Mouse (Mus musculus): ENCODE results near the gene Fam163a. TPM values are rescaled to one million over a fixed set of nuclear protein-coding genes. Genes with fewer than 3 reads are reported as not detected.

The Fam163a gene
- polyA plus RNA-seq, 1 experiment from 2014 or later: 7.6 TPM

DNA sequence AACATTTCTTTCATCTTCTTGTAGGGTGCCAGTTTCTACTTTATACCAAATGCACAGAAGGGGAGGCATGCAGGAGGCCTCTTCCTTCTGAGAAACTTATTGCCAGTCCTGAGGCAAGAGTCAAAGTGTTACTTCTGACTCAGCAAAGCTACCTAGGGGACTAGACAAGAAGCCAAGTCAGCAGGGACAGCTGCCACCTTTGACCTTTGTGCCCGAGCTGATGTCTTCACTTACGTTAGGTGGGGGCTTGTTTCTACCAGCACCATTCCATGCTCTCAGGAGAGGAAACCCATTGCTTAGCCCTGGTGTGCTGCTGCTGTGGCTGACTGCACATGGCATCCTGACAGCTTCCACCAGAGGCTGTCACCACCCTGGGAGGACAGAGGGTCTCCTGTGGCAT lies 16.5 kb upstream of the Fam163a start:
- Histone ChIP-seq H3K27ac (no peak overlapping the region), H3K9ac (no peak overlapping the region), H3K4me2 (replicated peaks) (no peak overlapping the region), H3K27me3 (replicated peaks) (no peaks in the 10 kb centered on the region), H3K36me3 (no peaks in the 10 kb centered on the region), H3K9me3 (no peaks in the 10 kb centered on the region), H3K4me1 (peaks cover 19% of the 10 kb centered on the region), H3K4me3 (no peak overlapping the region)
- WGBS: 33% methylated on average over 2 of the region's 2 CpGs
- no peak for ATAC-seq (ENCODE audit: low FRiP score, low read depth)

DNA sequence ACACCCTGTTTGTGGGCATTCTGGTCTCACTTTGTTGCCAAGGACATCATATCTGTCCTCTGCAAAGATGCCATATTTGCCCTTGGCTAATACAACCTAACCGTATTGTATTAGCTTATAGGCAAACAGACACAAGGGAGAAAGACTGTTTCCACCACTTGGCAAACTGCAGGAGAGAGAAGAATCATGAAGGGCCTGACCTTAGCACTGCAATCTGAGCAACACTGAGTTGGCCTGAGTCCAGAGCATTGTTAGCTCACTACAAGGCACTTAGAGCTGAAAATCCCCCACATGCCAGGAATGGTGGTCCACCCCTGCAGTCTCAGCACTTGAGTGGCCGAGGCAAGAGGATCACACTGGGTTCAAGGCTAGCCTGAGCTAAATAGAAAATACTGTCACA lies 13.7 kb upstream of the Fam163a start:
- Histone ChIP-seq H3K36me3 (no peaks in the 10 kb centered on the region), H3K4me3 (no peak overlapping the region), H3K9ac (no peak overlapping the region), H3K4me2 (replicated peaks) (no peak overlapping the region), H3K4me1 (peaks cover 16% of the 10 kb centered on the region), H3K27ac (no peak overlapping the region), H3K9me3 (no peaks in the 10 kb centered on the region), H3K27me3 (replicated peaks) (no peaks in the 10 kb centered on the region)
- no peak for ATAC-seq (ENCODE audit: low FRiP score, low read depth)
- WGBS: 89% methylated on average over 2 of the region's 2 CpGs

DNA sequence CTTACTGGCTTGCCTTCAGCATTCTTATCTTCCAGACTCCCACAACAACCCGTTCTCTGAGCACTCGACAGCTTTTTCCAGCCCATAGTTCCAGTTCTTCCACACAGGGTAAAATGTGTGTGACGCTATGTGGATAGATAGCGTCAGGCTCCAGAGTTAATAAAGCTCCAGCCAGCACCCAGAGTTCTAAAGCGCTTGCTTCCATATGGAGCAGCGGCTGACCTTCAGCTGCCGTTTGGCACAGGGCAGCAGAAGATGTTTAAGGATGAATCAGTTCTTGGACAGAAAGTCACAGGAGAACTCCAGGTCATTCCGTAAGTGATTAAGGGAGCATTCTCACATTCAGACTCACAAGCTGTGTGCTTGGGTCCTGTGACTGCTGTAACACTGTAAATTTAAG lies 13.1 kb upstream of the Fam163a start:
- Histone ChIP-seq H3K4me2 (replicated peaks) (no peak overlapping the region), H3K27me3 (replicated peaks) (no peaks in the 10 kb centered on the region), H3K27ac (no peak overlapping the region), H3K4me1 (peaks cover 15% of the 10 kb centered on the region), H3K9ac (no peak overlapping the region), H3K9me3 (no peaks in the 10 kb centered on the region), H3K36me3 (no peaks in the 10 kb centered on the region), H3K4me3 (no peak overlapping the region)
- WGBS: 76% methylated on average over 8 of the region's 8 CpGs
- no peak for ATAC-seq (ENCODE audit: low FRiP score, low read depth)

DNA sequence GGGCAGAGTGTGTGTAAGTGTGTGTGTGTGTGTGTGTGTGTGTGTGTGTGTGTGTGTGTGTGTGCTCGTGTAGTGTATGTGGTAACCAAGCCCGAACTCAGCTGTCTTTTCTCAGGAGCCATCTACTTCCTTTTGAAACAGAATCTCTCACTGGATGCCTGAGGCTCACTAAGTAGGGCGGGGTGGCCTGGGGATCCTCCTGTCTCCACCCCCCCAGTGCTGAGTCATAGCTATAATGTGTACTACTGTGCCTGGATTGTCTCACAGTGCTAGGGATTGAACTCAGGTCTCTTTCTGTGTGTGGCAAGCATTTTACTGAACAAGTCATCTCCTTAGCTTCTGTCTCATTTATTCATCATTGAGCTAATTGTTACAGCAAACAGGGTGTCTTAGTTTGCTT lies 12.6 kb upstream of the Fam163a start:
- H3K4me1 ChIP-seq: peaks cover 9% of the 10 kb centered on the region; the same call in 1 of the 2 replicates
- no peaks in the 10 kb centered on the region for H3K27me3 ChIP-seq (replicated peaks)
- no peak overlapping the region for H3K9ac ChIP-seq
- no peak overlapping the region for H3K4me3 ChIP-seq
- no peak overlapping the region for H3K27ac ChIP-seq
- ATAC-seq (ENCODE audit: low FRiP score, low read depth): no peak
- H3K36me3 ChIP-seq: no peaks in the 10 kb centered on the region
- WGBS: 64% methylated on average over 3 of the region's 3 CpGs
- no peaks in the 10 kb centered on the region for H3K9me3 ChIP-seq
- no peak overlapping the region for H3K4me2 ChIP-seq (replicated peaks)

DNA sequence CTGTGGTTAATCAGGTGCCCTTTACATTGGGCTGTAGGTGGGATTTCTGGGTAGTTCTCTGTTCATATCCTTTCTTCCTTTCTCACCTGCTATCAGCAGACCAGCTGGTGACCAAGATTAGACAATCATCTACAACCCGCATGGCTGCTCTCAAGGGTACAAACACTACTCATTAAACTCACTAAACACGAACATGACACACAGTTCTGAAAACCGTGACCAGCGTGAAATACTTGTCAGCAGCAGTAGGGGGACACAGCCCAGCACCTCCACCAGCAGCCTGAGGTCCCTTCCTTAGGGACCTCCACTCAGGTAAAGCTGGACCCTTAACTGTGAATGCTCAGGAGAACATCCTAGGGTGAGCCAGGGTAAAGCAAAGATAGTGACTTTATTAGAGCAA lies 11.4 kb upstream of the Fam163a start:
- no peak overlapping the region for H3K4me3 ChIP-seq
- H3K4me1 ChIP-seq: 0 out of 2 replicates have a peak, but pooled peaks cover 4% of the 10 kb centered on the region
- no peak for ATAC-seq (ENCODE audit: low FRiP score, low read depth)
- no peak overlapping the region for H3K4me2 ChIP-seq (replicated peaks)
- no peaks in the 10 kb centered on the region for H3K36me3 ChIP-seq
- 78% methylated on average over 4 of the region's 4 CpGs for WGBS
- H3K27ac ChIP-seq: no peak overlapping the region
- H3K9ac ChIP-seq: no peak overlapping the region
- no peaks in the 10 kb centered on the region for H3K9me3 ChIP-seq
- H3K27me3 ChIP-seq (replicated peaks): no peaks in the 10 kb centered on the region

DNA sequence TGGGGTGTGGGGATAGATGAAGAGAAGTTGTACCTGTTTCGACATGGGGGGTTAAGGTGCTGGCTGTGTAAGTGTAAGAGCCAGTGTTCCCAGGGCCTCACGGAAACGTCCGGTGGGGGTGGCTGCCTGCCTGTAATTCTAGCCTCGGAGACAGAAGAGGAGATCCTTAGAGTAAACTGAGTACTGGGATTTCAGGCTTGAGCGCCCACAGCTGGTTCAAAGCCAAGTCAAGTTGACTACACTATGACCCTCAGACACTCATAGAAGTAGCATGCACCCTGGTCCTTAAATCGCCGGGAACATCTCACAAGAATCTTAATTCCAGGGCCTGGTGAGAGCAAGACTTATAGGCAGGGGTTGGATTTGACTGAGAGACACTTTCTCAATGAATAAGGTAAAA lies 9.8 kb upstream of the Fam163a start:
- no peaks in the 10 kb centered on the region for H3K9me3 ChIP-seq
- 0 out of 2 replicates have a peak, but pooled peaks cover 4% of the 10 kb centered on the region for H3K4me1 ChIP-seq
- no peaks in the 10 kb centered on the region for H3K27me3 ChIP-seq (replicated peaks)
- no peaks in the 10 kb centered on the region for H3K36me3 ChIP-seq
- no peak for ATAC-seq (ENCODE audit: low FRiP score, low read depth)
- 91% methylated on average over 8 of the region's 8 CpGs for WGBS
- H3K4me3 ChIP-seq: no peak overlapping the region
- H3K27ac ChIP-seq: no peak overlapping the region
- no peak overlapping the region for H3K4me2 ChIP-seq (replicated peaks)
- no peak overlapping the region for H3K9ac ChIP-seq

DNA sequence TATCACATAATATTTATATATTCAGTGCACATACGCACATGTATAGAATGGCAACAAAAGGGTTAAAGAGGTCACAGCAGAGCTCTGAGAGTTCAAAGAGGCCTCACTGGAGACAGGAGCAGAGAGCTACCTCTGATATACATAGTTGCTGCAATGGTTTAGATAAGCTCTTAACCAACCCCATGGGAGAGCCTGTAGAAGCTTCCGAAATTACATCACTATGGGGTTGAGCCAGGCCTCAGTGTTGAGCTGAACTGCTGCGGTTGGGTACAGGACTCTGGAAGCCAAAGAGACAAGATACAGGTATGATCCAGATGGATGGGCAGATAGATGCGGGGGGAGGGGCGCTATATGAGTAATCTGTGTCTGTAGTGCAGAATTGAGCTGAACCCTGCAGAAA lies 8.1 kb upstream of the Fam163a start:
- H3K36me3 ChIP-seq: no peaks in the 10 kb centered on the region
- no peak overlapping the region for H3K27ac ChIP-seq
- no peaks in the 10 kb centered on the region for H3K27me3 ChIP-seq (replicated peaks)
- whole genome bisulfite sequencing: 94% methylated on average over 5 of the region's 5 CpGs
- H3K9me3 ChIP-seq: no peaks in the 10 kb centered on the region
- no peak overlapping the region for H3K4me3 ChIP-seq
- H3K4me1 ChIP-seq: 0 out of 2 replicates have a peak, but pooled peaks cover 3% of the 10 kb centered on the region
- no peak for ATAC-seq (ENCODE audit: low FRiP score, low read depth)
- H3K9ac ChIP-seq: no peak overlapping the region
- H3K4me2 ChIP-seq (replicated peaks): no peak overlapping the region

DNA sequence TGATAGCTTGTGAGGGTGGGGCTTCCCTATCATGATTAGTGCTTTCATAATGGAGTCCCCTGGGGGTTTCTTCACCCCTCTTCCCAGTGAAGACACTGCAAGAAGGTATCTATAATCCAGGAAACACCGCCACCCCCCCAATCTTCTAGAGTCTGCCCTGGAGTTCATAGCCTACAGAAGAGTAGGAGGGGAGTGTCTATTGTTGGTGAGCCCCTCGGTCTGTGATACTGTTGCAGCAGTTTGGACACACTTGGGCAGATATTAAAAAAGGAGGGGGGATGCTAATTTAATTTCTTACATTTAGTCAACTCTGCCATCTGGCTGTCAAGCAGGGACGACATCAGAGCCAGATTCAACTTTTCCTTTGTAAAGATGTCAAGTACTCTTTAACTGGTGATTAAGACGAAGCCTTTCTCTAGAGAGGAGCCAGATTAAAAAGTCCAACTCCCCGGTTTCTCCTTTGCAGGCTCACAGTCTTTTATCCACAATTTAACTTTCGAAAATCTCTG lies 7.0 kb upstream of the Fam163a start:
- no peak for ATAC-seq (ENCODE audit: low FRiP score, low read depth)
- H3K9ac ChIP-seq: no peak overlapping the region
- 69% methylated on average over 6 of the region's 6 CpGs for WGBS
- H3K27ac ChIP-seq: no peak overlapping the region
- H3K4me3 ChIP-seq: no peak overlapping the region
- H3K27me3 ChIP-seq (replicated peaks): peaks cover 7% of the 10 kb centered on the region; the same call in 1 of the 2 replicates
- H3K4me1 ChIP-seq: no peaks in the 10 kb centered on the region
- no peaks in the 10 kb centered on the region for H3K36me3 ChIP-seq
- H3K9me3 ChIP-seq: no peaks in the 10 kb centered on the region
- no peak overlapping the region for H3K4me2 ChIP-seq (replicated peaks)

DNA sequence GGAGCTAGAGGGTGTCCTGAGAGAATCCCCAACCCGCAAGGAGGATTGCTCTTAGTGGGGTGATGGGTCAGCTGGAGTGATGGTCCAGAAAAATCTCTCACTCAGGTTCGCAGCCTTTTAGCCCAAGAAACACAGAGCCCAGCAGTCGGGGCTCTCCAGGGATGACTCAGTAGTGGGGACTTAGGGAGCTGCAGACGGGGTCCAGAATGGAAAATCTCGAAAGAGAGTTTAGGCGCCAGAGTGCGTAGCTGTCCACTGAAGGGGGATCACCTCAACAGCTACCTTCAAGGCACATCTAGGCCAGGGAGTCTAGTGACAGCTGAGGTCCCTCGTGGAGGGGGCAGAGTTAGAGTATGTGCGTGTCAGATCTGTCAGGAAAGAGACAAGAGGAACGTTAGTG lies 338 bp upstream of the Fam163a start:
- Histone ChIP-seq H3K9me3 (no peaks in the 10 kb centered on the region), H3K27me3 (replicated peaks) (peaks cover 50% of the 10 kb centered on the region), H3K4me1 (peaks cover 15% of the 10 kb centered on the region), H3K9ac (peak overlapping the region; percentile 64; the same call in 1 of the 2 replicates), H3K4me2 (replicated peaks) (peak overlapping the region; percentile 80), H3K36me3 (no peaks in the 10 kb centered on the region), H3K27ac (no peak overlapping the region), H3K4me3 (peak overlapping the region; percentile 48)
- 16% methylated on average over 10 of the region's 10 CpGs for WGBS
- ATAC-seq (ENCODE audit: low FRiP score, low read depth): peak; percentile 31; the same call in 1 of the 2 replicates

DNA sequence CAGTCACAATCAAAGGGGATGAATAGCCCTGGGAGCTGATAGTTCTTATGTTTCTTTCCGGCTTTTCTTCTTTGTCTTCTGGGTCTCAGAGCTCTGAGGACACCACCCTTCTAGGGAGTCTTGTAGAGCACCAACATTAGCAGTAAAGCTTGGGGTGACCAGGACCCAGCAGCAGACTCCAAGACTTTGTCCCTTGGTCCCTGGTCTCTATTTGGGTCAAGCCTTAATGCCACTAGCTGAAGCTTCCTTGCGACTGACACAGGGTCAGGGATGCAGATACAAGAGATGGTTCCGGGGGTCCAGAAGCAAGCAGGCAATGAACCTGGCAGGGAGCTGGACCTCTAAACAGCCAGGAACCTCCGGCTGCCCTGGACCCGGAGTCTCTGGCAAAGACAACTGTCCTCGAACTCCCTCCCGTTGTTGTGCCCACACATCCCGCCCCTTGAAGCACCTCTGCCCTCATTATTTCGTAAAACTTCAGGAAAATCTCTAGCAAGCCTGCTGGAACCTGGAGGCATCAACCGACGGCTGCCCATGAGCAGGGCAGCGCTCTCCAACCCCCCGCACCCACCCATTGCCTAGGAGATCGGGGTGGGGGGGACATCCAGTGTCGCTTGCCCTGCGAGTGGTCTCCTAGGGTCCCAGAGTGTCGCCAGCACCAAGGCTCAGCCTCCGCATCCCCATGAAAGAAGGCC lies 718 bp downstream of the Fam163a start:
- H3K36me3 ChIP-seq: no peaks in the 10 kb centered on the region
- H3K9me3 ChIP-seq: no peaks in the 10 kb centered on the region
- peaks cover 15% of the 10 kb centered on the region for H3K4me1 ChIP-seq
- H3K27me3 ChIP-seq (replicated peaks): peaks cover 50% of the 10 kb centered on the region
- peak; percentile 41; the same call in 1 of the 2 replicates for ATAC-seq (ENCODE audit: low FRiP score, low read depth)
- no peak overlapping the region for H3K27ac ChIP-seq
- 4% methylated on average over 18 of the region's 18 CpGs for WGBS
- peak overlapping the region; percentile 48 for H3K4me3 ChIP-seq
- H3K4me2 ChIP-seq (replicated peaks): peak overlapping the region; percentile 80
- peak overlapping the region; percentile 64 for H3K9ac ChIP-seq

DNA sequence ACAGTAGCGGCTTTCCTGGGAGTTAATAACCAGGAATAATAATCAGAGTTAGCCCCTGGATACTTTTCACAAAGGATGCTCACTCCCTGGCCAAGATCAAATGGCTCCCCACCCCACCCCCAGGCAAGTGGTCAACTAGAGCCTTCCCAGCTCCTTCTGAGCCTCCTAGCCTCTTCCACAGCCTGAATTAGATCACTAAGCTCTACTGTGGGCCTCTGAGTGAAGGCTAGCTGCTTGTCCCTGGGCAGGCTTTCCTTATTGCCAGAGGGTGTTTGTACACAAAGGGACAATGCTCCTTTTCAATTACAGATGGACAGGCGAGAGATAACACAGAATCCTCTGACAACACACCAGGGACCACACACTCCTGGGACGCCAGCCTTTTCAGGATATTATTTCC lies 2.2 kb downstream of the Fam163a start:
- Histone ChIP-seq H3K9me3 (no peaks in the 10 kb centered on the region), H3K27ac (no peak overlapping the region), H3K4me1 (peaks cover 15% of the 10 kb centered on the region), H3K27me3 (replicated peaks) (peaks cover 50% of the 10 kb centered on the region), H3K4me2 (replicated peaks) (no peak overlapping the region), H3K9ac (no peak overlapping the region), H3K36me3 (no peaks in the 10 kb centered on the region), H3K4me3 (no peak overlapping the region)
- 32% methylated on average over 3 of the region's 3 CpGs for WGBS
- ATAC-seq (ENCODE audit: low FRiP score, low read depth): no peak

DNA sequence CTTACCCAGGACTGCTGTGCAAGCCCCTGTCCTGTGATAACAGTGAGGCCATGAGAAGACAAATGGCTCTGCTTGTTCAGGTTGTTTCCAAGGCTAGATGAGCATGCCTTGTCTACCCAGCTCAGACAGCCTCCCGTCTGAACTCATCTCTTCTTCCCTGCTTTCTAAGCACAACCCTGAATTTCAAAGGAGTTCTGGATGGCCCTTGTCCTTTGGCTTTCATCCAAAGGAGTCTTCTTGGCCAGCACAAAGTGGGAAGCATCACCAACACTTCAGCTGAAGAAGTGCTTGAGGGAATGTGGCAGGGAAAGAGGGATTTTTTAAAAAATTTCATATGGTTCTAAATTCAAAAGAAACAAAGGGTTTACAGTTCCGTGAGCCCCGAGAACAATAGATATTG lies 3.8 kb downstream of the Fam163a start:
- H3K36me3 ChIP-seq: no peaks in the 10 kb centered on the region
- H3K27ac ChIP-seq: no peak overlapping the region
- H3K27me3 ChIP-seq (replicated peaks): peaks cover 36% of the 10 kb centered on the region
- WGBS: 87% methylated on average over 3 of the region's 3 CpGs
- H3K4me1 ChIP-seq: peaks cover 15% of the 10 kb centered on the region
- H3K9ac ChIP-seq: no peak overlapping the region
- no peak overlapping the region for H3K4me2 ChIP-seq (replicated peaks)
- no peaks in the 10 kb centered on the region for H3K9me3 ChIP-seq
- no peak for ATAC-seq (ENCODE audit: low FRiP score, low read depth)
- H3K4me3 ChIP-seq: no peak overlapping the region

DNA sequence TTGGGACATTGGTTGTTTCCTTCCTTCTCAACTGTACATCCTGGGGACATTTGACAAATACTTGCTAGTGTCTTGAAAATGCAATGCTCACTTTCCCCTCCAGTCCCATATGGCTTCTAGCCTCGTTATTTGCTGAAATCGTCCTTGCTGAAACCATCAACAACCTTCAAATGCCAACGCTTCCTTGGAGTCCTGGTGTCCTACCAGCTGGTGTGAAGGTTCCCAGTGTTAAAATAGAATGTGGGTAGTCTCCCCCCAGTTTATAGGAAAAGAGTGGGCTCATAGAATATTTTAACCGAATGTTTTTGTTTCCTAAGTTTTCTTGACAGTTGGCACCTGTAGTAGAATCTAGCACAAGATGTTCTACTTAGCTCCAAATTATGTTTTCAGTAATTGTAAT lies 7.2 kb downstream of the Fam163a start:
- peaks cover 1% of the 10 kb centered on the region for H3K27me3 ChIP-seq (replicated peaks)
- no peak for ATAC-seq (ENCODE audit: low FRiP score, low read depth)
- 90% methylated on average over 4 of the region's 4 CpGs for WGBS
- H3K36me3 ChIP-seq: no peaks in the 10 kb centered on the region
- no peak overlapping the region for H3K27ac ChIP-seq
- peaks cover 6% of the 10 kb centered on the region for H3K4me1 ChIP-seq
- H3K4me2 ChIP-seq (replicated peaks): no peak overlapping the region
- H3K4me3 ChIP-seq: no peak overlapping the region
- H3K9ac ChIP-seq: no peak overlapping the region
- H3K9me3 ChIP-seq: no peaks in the 10 kb centered on the region
